Mouse (Mus musculus): ENCODE results near the gene Trim38. TPM values are rescaled to one million over a fixed set of nuclear protein-coding genes. Genes with fewer than 3 reads are reported as not detected.

Trim38 gene
- total and polyA plus RNA-seq, 3 experiments: 0.11 TPM; not detected in 2

DNA sequence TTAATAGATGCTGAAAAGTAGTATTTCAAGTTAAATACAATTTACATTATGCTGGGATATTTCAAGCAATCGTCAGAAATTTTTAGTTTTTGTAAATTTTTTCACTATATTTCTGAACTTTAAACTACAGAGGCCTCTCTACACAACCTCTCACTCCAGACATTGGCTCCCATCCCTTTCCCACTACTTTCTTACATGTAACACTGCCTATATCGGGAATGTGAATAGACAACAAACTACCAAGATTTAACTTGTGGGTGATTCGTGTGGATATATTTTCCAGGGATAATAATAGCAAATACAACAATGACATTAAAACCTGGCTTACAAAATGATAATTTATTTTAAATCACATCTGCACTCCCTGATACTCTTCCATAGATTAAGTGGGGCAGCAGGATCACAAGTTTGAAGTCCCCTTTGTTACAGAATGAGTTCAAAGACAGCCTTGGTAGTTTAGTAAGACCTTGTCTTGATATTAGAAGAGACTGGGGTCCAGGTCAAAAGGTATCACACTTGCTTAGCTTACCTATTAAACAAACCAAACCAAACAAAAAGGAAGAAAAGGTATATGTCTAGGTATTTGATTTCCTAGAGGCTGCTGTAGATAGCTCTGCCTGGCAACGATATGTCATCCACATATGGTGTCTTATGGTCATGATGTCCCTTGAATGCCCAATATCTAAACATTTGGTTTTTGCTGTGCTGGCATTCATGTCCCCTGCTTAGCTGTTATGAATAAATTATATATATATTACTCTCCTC, 16.2 kb upstream of the Trim38 start:
- Histone ChIP-seq H3K27ac (ENCODE audit: insufficient read depth, low read depth) (peak overlapping the region; percentile 45), H3K79me2 (replicated peaks; ENCODE audit: control insufficient read depth, extremely low read depth, insufficient read depth, poor library complexity, severe bottlenecking) (no peaks in the 10 kb centered on the region), H3K9ac (ENCODE audit: insufficient read depth, low read depth) (peak overlapping the region; percentile 63; the same call in 1 of the 2 replicates), H3K36me3 (replicated peaks in 1 of 2; ENCODE audit: control insufficient read depth in 1 of 2, insufficient read depth in 1 of 2, low read length in 1 of 2) (no peaks in the 10 kb centered on the region), H3K9me3 (replicated peaks; ENCODE audit: low read length) (no peaks in the 10 kb centered on the region), H3K27me3 (replicated peaks) (no peaks in the 10 kb centered on the region), H3K4me3 (replicated peaks in 1 of 3; ENCODE audit: low read depth in 2 of 3, low read length in 2 of 3, poor library complexity in 1 of 3) (no peak overlapping the region), H3K4me2 (ENCODE audit: insufficient read depth, low read depth, poor library complexity, severe bottlenecking) (no peak overlapping the region), H3K4me1 (ENCODE audit: control insufficient read depth in 1 of 2, insufficient read depth in 2 of 2) (peaks cover 0 to 44% of the 10 kb centered on the region in 2 experiments; a peak in 2 of 4 replicates)
- no peak for TF ChIP-seq SMC3 (IDR thresholded peaks at IDR 0.05; ENCODE audit: low read depth, low read length)
- TF ChIP-seq ETS1 (conservative IDR thresholded peaks at IDR 0.05; ENCODE audit: low read depth, low read length): no peak
- no peak for TF ChIP-seq USF2 (conservative IDR thresholded peaks at IDR 0.05; ENCODE audit: low read depth, low read length)
- TF ChIP-seq PAX5 (IDR thresholded peaks at IDR 0.05; ENCODE audit: low read length): no peak
- TF ChIP-seq USF1 (IDR thresholded peaks at IDR 0.05; ENCODE audit: low read depth, low read length): no peak
- no peak for TF ChIP-seq MAX (IDR thresholded peaks at IDR 0.05; ENCODE audit: low read length)
- no peak for TF ChIP-seq EP300 (IDR thresholded peaks at IDR 0.05; ENCODE audit: low read length)
- TF ChIP-seq KAT2A (IDR thresholded peaks at IDR 0.05; ENCODE audit: insufficient replicate concordance, low read length): no peak
- TF ChIP-seq MEF2A (IDR thresholded peaks at IDR 0.05; ENCODE audit: borderline replicate concordance, low read depth, low read length): no peak
- TF ChIP-seq POLR2AphosphoS2 (IDR thresholded peaks at IDR 0.05; ENCODE audit: low read depth, low read length): no peak
- no peak for TF ChIP-seq TCF12 (IDR thresholded peaks at IDR 0.05; ENCODE audit: low read depth, low read length)
- no peak for TF ChIP-seq CHD1 (IDR thresholded peaks at IDR 0.05; ENCODE audit: low read depth, low read length)
- TF ChIP-seq MAZ (IDR thresholded peaks at IDR 0.05; ENCODE audit: low read depth, low read length): no peak
- TF ChIP-seq GABPA (IDR thresholded peaks at IDR 0.05; ENCODE audit: insufficient replicate concordance, low read depth, low read length): no peak
- TF ChIP-seq JUN (IDR thresholded peaks at IDR 0.05; ENCODE audit: insufficient read depth, low read depth, low read length): no peak
- no peak for TF ChIP-seq MAFK (IDR thresholded peaks at IDR 0.05; ENCODE audit: insufficient replicate concordance, low read length)
- in situ Hi-C loops (cut with MboI; ENCODE audit: low pct_ligation_motif_present, low pct_unique_long_range_greater_than_20kb, low sequenced_read_pairs) (loop anchor here (25.0 kb wide), 1 partner anchor 1716 kb away; the partner anchor contains the start of genes Hist1h2ag, Hist1h2ah, Hist1h2bj and Hist1h2bk), dilution Hi-C loops (cut with MboI; ENCODE audit: extremely low pct_ligation_motif_present, extremely low pct_unique_long_range_greater_than_20kb, low sequenced_read_pairs) (no loop called here)
- DNase-seq (ENCODE audit: extremely low read depth): no peak

DNA sequence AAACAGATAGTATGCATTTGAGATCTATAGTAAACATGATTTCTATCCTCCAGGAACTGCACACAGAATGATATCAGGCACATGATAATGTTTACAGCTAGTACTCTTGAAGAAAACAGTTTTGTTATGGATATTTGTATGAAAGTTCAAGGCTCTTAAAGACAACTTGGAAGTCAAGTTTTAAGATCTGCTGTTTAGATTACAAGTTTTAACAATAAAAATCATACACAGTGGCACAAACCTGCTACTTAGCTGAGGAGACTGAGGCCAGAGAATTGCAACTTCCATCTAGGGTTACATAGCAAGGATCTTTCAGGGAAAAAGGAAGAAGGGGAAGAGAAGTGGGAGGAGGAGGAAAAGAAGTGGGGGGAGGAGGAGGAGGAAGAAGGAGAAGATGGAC, 14.7 kb upstream of the Trim38 start:
- H3K4me2 ChIP-seq (ENCODE audit: insufficient read depth, low read depth, poor library complexity, severe bottlenecking): 0 out of 2 replicates have a peak overlapping the region, but pooled peaks have one; percentile 29
- no peaks in the 10 kb centered on the region for H3K79me2 ChIP-seq (replicated peaks; ENCODE audit: control insufficient read depth, extremely low read depth, insufficient read depth, poor library complexity, severe bottlenecking)
- H3K4me3 ChIP-seq (replicated peaks in 1 of 3; ENCODE audit: low read depth in 2 of 3, low read length in 2 of 3, poor library complexity in 1 of 3): no peak overlapping the region
- no peak for DNase-seq (ENCODE audit: extremely low read depth)
- no peaks in the 10 kb centered on the region for H3K36me3 ChIP-seq (replicated peaks in 1 of 2; ENCODE audit: control insufficient read depth in 1 of 2, insufficient read depth in 1 of 2, low read length in 1 of 2)
- no peak for TF ChIP-seq HCFC1 (IDR thresholded peaks at IDR 0.05; ENCODE audit: low read depth, low read length)
- TF ChIP-seq MAFK (IDR thresholded peaks at IDR 0.05; ENCODE audit: insufficient replicate concordance, low read length): no peak
- no peak for TF ChIP-seq CHD2 (IDR thresholded peaks at IDR 0.05; ENCODE audit: low read length)
- TF ChIP-seq ZNF384 (IDR thresholded peaks at IDR 0.05; ENCODE audit: low read depth, low read length): no peak
- TF ChIP-seq ELF1 (IDR thresholded peaks at IDR 0.05; ENCODE audit: low read depth, low read length): no peak
- TF ChIP-seq CHD1 (IDR thresholded peaks at IDR 0.05; ENCODE audit: low read depth, low read length): no peak
- no peak for TF ChIP-seq ETS1 (conservative IDR thresholded peaks at IDR 0.05; ENCODE audit: low read depth, low read length)
- TF ChIP-seq IRF4 (IDR thresholded peaks at IDR 0.05; ENCODE audit: low read depth, low read length): no peak
- TF ChIP-seq TBP (conservative IDR thresholded peaks at IDR 0.05; ENCODE audit: low read depth, low read length): no peak
- TF ChIP-seq ZKSCAN1 (IDR thresholded peaks at IDR 0.05; ENCODE audit: borderline replicate concordance, low read depth, low read length): no peak
- in situ Hi-C loops (cut with MboI; ENCODE audit: low pct_ligation_motif_present, low pct_unique_long_range_greater_than_20kb, low sequenced_read_pairs): loop anchor here (25.0 kb wide), 1 partner anchor 1718 kb away; the partner anchor contains the start of genes Hist1h2ag, Hist1h2ah, Hist1h2bj and Hist1h2bk
- no peak overlapping the region for H3K9ac ChIP-seq (ENCODE audit: insufficient read depth, low read depth)
- peaks cover 2 to 48% of the 10 kb centered on the region in 2 experiments; a peak in 3 of 4 replicates for H3K4me1 ChIP-seq (ENCODE audit: control insufficient read depth in 1 of 2, insufficient read depth in 2 of 2)
- dilution Hi-C loops (cut with MboI; ENCODE audit: extremely low pct_ligation_motif_present, extremely low pct_unique_long_range_greater_than_20kb, low sequenced_read_pairs): no loop called here
- H3K27ac ChIP-seq (ENCODE audit: insufficient read depth, low read depth): peak overlapping the region; percentile 69
- H3K27me3 ChIP-seq (replicated peaks): no peaks in the 10 kb centered on the region
- H3K9me3 ChIP-seq (replicated peaks; ENCODE audit: low read length): no peaks in the 10 kb centered on the region
